Mouse (Mus musculus) olfactory bulb, adult 2 months (tissue): ENCODE data around the gene Wnt3. TPM values are rescaled to one million over a fixed set of nuclear protein-coding genes. Genes with fewer than 3 reads are reported as not detected.

ENCODE experiments used
- H3K27ac ChIP-seq: fragments of 200-500 bp; 2 replicates; pipeline ENCODE4 v1.5.1; 2012; ENCODE audit warnings: low read depth, low read length; ENCODE audit not compliant: insufficient read depth
- H3K4me1 ChIP-seq: fragments of 200-500 bp; 2 replicates; pipeline ENCODE4 v1.6.1; 2012; ENCODE audit warnings: low read length; ENCODE audit not compliant: control insufficient read depth, insufficient read depth
- H3K4me3 ChIP-seq: fragments of 200-500 bp; 2 replicates; pipeline ENCODE4 v1.5.1; 2012; ENCODE audit warnings: mild to moderate bottlenecking, low read depth, low read length, moderate library complexity; ENCODE audit not compliant: insufficient read depth
- CTCF ChIP-seq: fragments of 200-500 bp; IDR thresholded peaks from 2 replicates; pipeline ENCODE4 v1.5.1; 2012; ENCODE audit warnings: low read depth, mild to moderate bottlenecking, low read length, moderate library complexity; ENCODE audit not compliant: insufficient read depth
- POLR2A ChIP-seq: fragments of 200-500 bp; IDR thresholded peaks from 2 replicates; pipeline ENCODE4 v1.6.1; 2012; ENCODE audit warnings: mild to moderate bottlenecking, low read depth, low read length, moderate library complexity; ENCODE audit not compliant: insufficient read depth
- WGBS: fragments of 180-500 bp; shearing (Covaris S2); methylation state at CpG from one replicate; pipeline ENCODE4 v1.1.7; 2018; 5-methylcytosine and 5-hydroxymethylcytosine counted together
- polyA plus RNA-seq: library from polyadenylated mRNA; stranded (reverse); fragments of >200 nt; gene quantifications from 2 replicates; pipeline ENCODE4 v1.2.4, GENCODE M21; 2012; ENCODE audit warnings: low replicate concordance; ENCODE audit not compliant: missing spikeins, insufficient read depth, insufficient read length

Wnt3 gene
- not detected in 2 replicates for polyA plus RNA-seq

DNA sequence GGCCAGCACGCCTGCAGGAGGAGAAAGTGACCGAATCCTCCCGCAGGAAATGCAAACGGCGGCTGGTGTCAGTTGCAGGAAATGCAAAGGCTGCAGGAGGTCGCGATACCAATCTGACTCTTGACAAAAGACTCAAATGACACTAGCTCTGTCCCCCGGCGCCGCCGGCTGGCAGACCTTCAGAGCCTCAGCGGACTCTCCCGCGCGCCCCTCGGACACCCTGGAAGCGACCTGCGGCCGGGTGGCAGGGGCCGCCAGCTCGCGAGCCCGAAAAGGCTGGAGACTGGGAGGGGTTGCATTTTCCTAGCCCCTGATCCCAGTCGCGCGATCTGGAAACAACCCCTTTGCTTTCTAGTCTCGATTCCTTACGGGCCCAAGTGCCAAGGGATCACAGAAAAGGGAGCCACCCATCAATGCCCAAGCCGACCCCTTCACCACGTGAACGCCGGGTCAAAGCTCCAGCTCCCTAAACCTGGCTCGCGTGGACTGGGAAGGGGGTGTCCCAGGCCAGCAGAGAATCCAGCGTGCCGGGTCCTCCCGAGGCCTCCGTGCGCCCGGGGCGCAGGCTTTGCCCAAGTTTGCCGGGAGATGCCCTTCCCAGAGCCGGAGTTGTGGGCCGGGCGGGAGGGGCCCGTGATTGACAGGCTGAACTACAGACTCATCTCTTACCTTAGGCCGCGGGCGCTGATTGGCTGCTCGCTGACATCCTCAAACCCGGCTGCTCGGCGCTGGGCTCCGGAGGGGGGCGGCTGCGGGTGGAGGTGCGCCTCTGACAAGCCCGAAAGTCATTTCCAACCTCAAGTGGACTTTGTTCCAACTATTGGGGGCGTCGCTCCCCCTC is at the start of gene Wnt3:
TSS of gene Wnt3 (plus strand) at position 764 of the 841 bp plus-strand sequence.
- TF ChIP-seq CTCF, result no peak
- TF ChIP-seq POLR2A, result no peak
- H3K4me3 ChIP-seq, result peak within 1 kb of the TSS; percentile 21
- WGBS, result 2% methylated on average over 60 of the region's 60 CpGs
- H3K27ac ChIP-seq, result no peak within 1 kb of the TSS
- peaks cover 26% of the 10 kb centered on the region for H3K4me1 ChIP-seq

DNA sequence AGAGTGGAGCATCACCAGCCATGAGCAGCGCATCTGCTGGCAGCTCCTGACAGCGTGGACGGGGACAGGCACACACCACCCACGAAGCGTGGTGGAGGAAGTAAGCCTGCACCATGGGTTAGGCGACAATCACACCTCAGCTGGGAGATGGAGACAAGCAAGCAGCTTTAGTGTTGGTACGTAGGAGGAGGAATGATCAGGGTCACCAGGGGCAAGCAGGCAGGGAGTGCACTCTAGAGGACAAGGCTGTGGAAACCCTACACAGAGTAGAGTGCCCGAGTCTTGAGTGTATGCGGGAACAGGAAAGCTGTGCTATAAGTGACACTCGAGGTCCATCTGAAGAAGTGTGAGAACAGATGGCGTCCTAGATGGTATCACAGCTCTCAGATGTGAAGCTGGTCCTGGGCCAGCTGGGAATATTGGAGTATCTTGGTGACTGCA is 49.6 kb upstream of the Wnt3 start:
- no peak for TF ChIP-seq POLR2A
- no peak for TF ChIP-seq CTCF
- WGBS, result 85% methylated on average over 11 of the region's 11 CpGs

DNA sequence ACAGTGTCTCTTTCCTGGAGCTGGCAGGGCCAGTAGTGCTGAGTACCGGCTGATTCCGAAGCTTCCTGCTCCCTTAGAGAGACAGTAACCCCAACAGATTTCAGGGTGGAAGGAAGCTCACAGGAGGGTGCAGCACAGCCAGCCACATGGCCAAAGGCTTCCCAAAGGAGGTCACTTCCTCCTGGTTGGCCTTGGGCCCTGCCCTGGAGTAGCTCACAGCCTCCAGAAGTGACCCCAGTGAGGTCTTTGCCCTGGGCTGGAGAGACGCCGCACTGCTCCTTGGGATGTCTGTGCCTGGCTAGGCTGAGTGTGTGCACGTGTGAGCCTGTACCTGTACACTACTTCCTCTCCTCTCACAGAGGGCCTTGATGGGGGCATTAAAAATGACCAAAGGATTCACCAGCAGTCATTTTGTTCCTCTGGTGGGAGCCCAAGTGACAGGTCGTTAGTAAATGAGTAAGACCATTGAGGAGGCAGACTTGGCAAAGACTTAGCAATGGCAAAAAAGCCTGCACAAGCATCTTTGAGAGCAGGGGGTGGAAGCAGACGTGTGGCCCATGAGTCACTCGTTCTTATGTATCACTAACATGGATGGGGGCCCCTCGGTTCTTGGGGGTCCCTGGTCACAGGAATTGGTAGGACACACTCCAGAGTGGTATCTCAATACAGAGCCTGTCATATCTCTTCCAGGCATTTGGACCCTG is 44.5 kb upstream of the Wnt3 start:
- H3K4me3 ChIP-seq, result no peak overlapping the region
- H3K27ac ChIP-seq, result no peak overlapping the region
- peaks cover 21% of the 10 kb centered on the region for H3K4me1 ChIP-seq
- WGBS, result 53% methylated on average over 9 of the region's 9 CpGs
- TF ChIP-seq CTCF, result no peak
- TF ChIP-seq POLR2A, result no peak

More for the DNA sequence above, 49.6 kb upstream of the Wnt3 start:
- H3K4me3 ChIP-seq, result no peak overlapping the region
- H3K27ac ChIP-seq, result no peak overlapping the region
- peaks cover 13% of the 10 kb centered on the region for H3K4me1 ChIP-seq

DNA sequence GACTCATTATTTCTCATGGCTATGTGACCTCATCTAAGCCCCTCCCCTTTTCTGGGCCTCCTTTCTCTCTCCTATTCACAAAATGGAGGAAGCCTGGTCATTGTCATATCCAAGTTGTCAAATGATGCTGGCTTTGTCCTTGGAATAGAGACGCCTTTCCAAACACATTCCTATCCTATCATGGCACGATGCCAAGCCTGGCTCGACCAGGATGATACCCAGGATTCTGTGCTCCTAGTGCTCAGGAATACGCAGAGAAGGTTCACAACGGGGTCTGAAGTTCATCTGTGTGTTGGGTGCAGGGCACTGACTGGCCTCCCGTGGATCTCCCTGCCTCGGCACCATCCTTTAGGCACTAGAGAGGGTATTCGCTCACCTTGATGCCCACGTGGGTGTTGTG is 42.4 kb upstream of the Wnt3 start:
- WGBS, result 81% methylated on average over 9 of the region's 9 CpGs
- H3K4me1 ChIP-seq, result peaks cover 21% of the 10 kb centered on the region
- no peak for TF ChIP-seq POLR2A
- TF ChIP-seq CTCF, result no peak

DNA sequence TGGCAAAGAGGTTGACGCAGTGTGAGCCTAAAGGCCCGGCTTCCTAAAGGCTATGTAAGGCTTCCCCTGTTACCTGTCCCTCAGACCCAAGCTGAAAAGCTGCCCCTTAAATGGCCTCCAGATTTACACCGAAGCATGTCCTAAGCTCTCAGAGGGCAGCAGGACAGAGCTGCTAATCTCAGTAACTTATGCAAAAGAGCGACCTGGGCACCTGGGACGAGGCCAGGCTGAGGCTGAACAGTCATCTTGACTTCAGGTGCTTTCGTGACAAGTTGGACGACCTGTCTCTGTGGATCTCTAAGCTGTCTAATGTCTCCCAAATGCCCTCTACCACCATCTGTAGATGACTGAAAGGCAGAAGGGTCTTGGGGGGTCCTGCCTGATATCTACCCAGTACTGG is 41.6 kb upstream of the Wnt3 start:
- TF ChIP-seq CTCF, result no peak
- TF ChIP-seq POLR2A, result no peak
- peaks cover 21% of the 10 kb centered on the region for H3K4me1 ChIP-seq
- 92% methylated on average over 7 of the region's 7 CpGs for WGBS
- no peak overlapping the region for H3K27ac ChIP-seq
- H3K4me3 ChIP-seq, result no peak overlapping the region

More for the DNA sequence above, 42.4 kb upstream of the Wnt3 start:
- Histone ChIP-seq H3K27ac (no peak overlapping the region), H3K4me3 (no peak overlapping the region)

DNA sequence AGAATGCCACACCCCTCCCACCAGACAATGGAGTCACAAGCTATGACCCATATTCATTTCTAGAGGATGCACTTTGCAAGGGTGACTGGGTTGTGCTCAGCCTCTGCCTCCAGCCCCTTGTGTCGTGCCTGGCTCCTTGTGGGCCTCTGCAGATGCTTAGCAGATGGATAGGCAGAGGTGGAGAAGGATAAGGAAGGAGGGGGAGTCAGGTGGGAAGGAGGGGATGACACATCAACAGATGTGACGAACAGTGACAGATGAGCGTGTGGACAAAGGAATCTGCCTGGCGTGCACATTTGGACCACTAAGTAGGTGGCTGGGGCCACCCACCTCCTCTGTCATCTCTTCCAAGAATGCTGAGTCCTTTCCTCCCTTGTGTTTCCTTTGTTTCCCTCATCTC is 40.9 kb upstream of the Wnt3 start:
- TF ChIP-seq POLR2A (no peak), CTCF (no peak)
- Histone ChIP-seq H3K27ac (no peak overlapping the region), H3K4me1 (peaks cover 21% of the 10 kb centered on the region), H3K4me3 (no peak overlapping the region)
- WGBS, result 71% methylated on average over 4 of the region's 4 CpGs

DNA sequence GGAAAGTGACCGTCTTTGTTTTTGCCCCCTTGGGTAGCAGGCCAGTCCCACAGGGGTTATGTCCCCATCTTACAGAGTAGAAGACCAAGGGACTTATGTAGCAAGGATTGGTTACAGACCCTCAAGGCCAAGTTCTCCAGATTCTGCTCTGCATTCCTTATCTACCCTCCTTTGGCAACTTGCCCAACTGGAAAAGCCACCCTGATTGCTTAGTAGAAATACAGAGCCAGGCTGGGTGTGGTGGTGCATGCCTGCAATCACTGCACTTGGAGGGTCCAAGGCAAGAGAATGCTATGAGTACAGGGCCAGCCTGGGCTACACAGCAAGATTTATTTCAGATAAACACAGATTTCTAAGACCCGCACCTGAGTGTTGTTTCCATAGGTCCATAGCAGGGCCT is 40.0 kb upstream of the Wnt3 start:
- H3K27ac ChIP-seq, result no peak overlapping the region
- peaks cover 21% of the 10 kb centered on the region for H3K4me1 ChIP-seq
- H3K4me3 ChIP-seq, result no peak overlapping the region
- TF ChIP-seq POLR2A (no peak), CTCF (no peak)
- WGBS, result 98% methylated on average over 2 of the region's 2 CpGs

DNA sequence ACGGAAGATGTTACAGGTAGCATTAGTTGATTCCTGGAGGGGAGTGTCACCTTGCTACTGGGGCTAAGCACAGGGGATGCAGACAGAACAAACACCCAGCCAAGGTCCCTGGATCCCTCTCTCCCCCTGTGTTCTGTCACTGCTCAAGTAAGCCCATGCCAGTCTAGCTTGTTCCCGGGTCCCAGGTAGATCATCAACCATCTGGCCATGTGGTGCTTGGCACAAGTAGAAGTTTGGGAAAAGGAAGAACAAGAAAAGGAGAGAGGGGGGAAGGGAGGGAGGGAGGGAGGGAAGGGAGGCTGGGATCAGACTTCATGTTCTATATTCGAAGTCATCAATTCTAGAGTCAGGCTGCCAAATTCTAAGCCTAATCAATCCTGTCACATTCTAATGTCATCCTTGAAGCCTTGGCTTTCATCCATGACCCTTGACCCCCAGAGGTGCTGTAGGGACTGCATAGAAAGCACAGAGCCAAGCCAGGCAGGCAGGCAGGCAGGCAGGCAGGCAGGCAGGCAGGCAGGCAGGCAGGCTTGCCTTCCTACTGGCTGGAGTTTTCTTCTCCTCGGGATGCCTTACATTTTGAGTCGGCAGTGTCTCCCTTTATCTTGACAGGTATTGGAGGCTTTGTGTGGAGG is 39.4 kb upstream of the Wnt3 start:
- Histone ChIP-seq H3K4me3 (no peak overlapping the region), H3K4me1 (peaks cover 17% of the 10 kb centered on the region), H3K27ac (no peak overlapping the region)
- no peak for TF ChIP-seq POLR2A
- TF ChIP-seq CTCF, result no peak
- 79% methylated on average over 5 of the region's 5 CpGs for WGBS

DNA sequence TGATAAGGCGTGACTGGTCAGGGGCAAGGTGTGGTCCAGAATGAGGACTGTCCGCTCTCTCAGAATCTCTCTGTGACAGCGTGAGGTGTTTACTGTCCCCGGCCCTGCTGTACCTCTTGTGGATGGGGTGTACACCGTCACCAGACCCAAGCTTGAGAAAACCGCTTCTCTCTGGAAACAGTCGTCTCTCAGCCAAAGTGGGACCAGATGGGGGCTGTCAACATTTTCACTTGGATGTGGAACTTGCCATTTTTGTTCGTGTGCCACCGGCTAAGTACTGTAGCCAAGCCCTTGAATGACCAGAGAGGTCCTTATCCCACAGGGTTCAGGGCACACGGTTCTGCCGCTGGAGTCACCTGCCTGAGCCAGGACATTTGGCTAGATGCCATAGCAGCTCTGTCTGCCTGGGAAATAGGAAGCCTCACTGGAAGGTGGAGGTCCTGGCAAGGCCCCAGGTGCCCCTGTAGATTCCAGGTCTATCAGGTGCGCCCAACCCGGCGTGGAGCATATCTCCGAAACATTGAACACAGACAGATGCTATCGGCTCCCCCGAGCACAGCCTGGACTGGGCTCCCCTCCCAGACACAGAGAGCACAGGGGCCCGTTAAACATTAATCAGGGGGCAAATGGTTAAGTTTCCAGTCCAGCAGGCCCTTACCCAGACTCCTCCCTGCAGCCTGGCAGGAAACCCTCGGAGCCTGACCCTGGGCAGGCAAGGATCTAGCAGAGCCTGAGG is 38.7 kb upstream of the Wnt3 start:
- TF ChIP-seq CTCF (no peak), POLR2A (no peak)
- H3K27ac ChIP-seq, result no peak overlapping the region
- WGBS, result 83% methylated on average over 19 of the region's 19 CpGs
- no peak overlapping the region for H3K4me3 ChIP-seq
- peaks cover 11% of the 10 kb centered on the region for H3K4me1 ChIP-seq
